Comparison of ENCODE assay signal across 14 mouse cellular contexts in the genomic region with DNA sequence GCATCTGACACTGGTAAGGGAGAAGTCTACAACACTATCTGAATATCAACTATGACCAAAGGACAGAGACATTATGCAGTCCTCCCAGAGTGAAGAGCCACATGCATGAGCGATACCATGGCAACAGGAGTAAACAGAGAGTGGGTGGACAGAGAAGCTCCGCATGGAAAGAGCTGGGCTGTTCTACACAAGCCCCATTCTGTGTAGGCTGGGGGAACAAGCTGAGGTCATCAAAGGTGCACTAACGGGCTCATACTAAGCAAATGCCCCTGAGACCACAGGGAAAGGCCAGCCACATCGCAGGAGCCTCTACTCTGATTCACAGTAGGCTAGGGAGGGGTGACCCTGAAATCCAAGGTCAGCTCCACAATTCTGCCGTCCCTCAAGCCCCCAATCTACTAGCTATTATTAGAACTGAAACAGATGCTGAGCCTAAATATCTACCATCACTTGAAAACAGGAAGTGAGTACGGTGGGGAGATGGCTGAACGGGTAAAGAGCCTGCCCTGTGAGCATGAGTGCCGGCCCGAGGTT. TPM values are rescaled to one million over a fixed set of nuclear protein-coding genes. Genes with fewer than 3 reads are reported as not detected.
DNase-seq lines count a peak whose midpoint lies in the region; ATAC-seq and TF ChIP-seq lines count a peak whose summit lies in the region.
"Had no signal": no experiment of that assay in that cellular context is flagged by ENCODE, and none has a peak within 500 bp of the region (broad histone marks: within the 10 kb centered on the region; RNA-seq: fewer than 3 reads in every experiment).

No protein-coding gene starts in this region.

- no peak for TF ChIP-seq CTCF in MEL (IDR thresholded peaks at IDR 0.05 in 2 of 3, conservative IDR thresholded peaks at IDR 0.05 in 1 of 3; ENCODE audit: control insufficient read depth in 1 of 3, insufficient read depth in 1 of 3, low read depth in 2 of 3, low read length in 3 of 3, poor library complexity in 1 of 3, severe bottlenecking in 1 of 3)

- H3K4me2 ChIP-seq in heart, embryonic 12.5 days: peak overlapping the region; percentile 36
- peak overlapping the region; percentile 46 for H3K4me2 ChIP-seq in lung, embryonic 15.5 days
- H3K4me2 ChIP-seq: liver, embryonic 12.5 days had no signal

- WGBS in heart, embryonic 12.5 days: 26% methylated on average over 9 of the region's 9 CpGs
- 44% methylated on average over 9 of the region's 9 CpGs for WGBS in lung, embryonic 15.5 days

- DNase-seq in heart, postnatal 14 days: no peak
- DNase-seq in lung, postnatal 25 days (ENCODE audit: low spot score): no peak
- peak; percentile 45 for DNase-seq in MEL (ENCODE audit: low read depth, low spot score)
- no peak for DNase-seq in gastrocnemius, adult 18-20 months (ENCODE audit: low spot score)
- DNase-seq in thymus, postnatal 10 days (ENCODE audit: low spot score in 2 of 2): no peak
- DNase-seq: adrenal gland, adult 8-10 months; cerebellum, adult 2 months; kidney, adult 8-10 months; thymus, postnatal 25 days had no signal

- no peak for ATAC-seq in heart, embryonic 12.5 days (ENCODE audit: insufficient number of reproducible peaks, low FRiP score)
- no peak for ATAC-seq in lung, embryonic 15.5 days (ENCODE audit: borderline replicate concordance, extremely low read depth, low FRiP score, low TSS enrichment)
- peak; percentile 24 for ATAC-seq in megakaryocyte progenitor cell, adult 5-6 weeks (replicated peaks; ENCODE audit: poor library complexity)
- ATAC-seq: liver, embryonic 12.5 days had no signal

- 0 out of 2 replicates have a peak overlapping the region, but pooled peaks have one; percentile 34 for H3K9ac ChIP-seq in heart, embryonic 12.5 days
- H3K9ac ChIP-seq in lung, embryonic 15.5 days: no peak overlapping the region
- no peak overlapping the region for H3K9ac ChIP-seq in MEL (ENCODE audit: control insufficient read depth, low read depth, low read length, poor library complexity, severe bottlenecking)
- H3K9ac ChIP-seq: liver, embryonic 12.5 days had no signal

- TF ChIP-seq EP300 in MEL (IDR thresholded peaks at IDR 0.05; ENCODE audit: low read depth in 1 of 2, low read length in 2 of 2): no peak

- H3K4me1 ChIP-seq in heart, embryonic 12.5 days (replicated peaks): peaks cover 62% of the 10 kb centered on the region
- H3K4me1 ChIP-seq in lung, embryonic 15.5 days: peaks cover 38% of the 10 kb centered on the region
- H3K4me1 ChIP-seq in MEL (ENCODE audit: control insufficient read depth in 1 of 2, insufficient read depth in 2 of 2, low read length in 2 of 2): peaks cover 3 to 29% of the 10 kb centered on the region in 2 experiments

- no peak for TF ChIP-seq POLR2A in MEL (IDR thresholded peaks at IDR 0.05; ENCODE audit: control insufficient read depth in 1 of 2, insufficient read depth in 1 of 2, low read depth in 1 of 2, low read length in 2 of 2, poor library complexity in 1 of 2)

- H3K27ac ChIP-seq in heart, embryonic 12.5 days (ENCODE audit: poor library complexity, severe bottlenecking): peak overlapping the region; percentile 57
- peak overlapping the region; percentile 87 for H3K27ac ChIP-seq in lung, embryonic 15.5 days
- H3K27ac ChIP-seq in MEL (ENCODE audit: control insufficient read depth, low read depth, low read length): no peak overlapping the region
- H3K27ac ChIP-seq: liver, embryonic 12.5 days had no signal

- no peaks in the 10 kb centered on the region for H3K9me3 ChIP-seq in heart, embryonic 12.5 days (replicated peaks)
- no peaks in the 10 kb centered on the region for H3K9me3 ChIP-seq in lung, embryonic 15.5 days
- no peaks in the 10 kb centered on the region for H3K9me3 ChIP-seq in MEL (replicated peaks; ENCODE audit: insufficient read depth, low read length)
- H3K9me3 ChIP-seq: liver, embryonic 12.5 days had no signal

- H3K4me3 ChIP-seq in heart, embryonic 12.5 days: no peak overlapping the region
- no peak overlapping the region for H3K4me3 ChIP-seq in lung, embryonic 15.5 days
- H3K4me3 ChIP-seq in MEL (ENCODE audit: control insufficient read depth in 1 of 2, insufficient read depth in 1 of 2, low read depth in 2 of 2, low read length in 2 of 2): no peak overlapping the region
- H3K4me3 ChIP-seq: liver, embryonic 12.5 days; myocyte had no signal

- H3K79me2 ChIP-seq in MEL (ENCODE audit: control insufficient read depth, insufficient read depth, low read length, poor library complexity): no peaks in the 10 kb centered on the region; the same call in 1 of the 2 replicates

- no peaks in the 10 kb centered on the region for H3K27me3 ChIP-seq in heart, embryonic 12.5 days (replicated peaks)
- no peaks in the 10 kb centered on the region for H3K27me3 ChIP-seq in lung, embryonic 15.5 days
- H3K27me3 ChIP-seq in MEL (ENCODE audit: control insufficient read depth in 1 of 2, insufficient read depth in 2 of 2, low read length in 2 of 2): no peaks in the 10 kb centered on the region
- H3K27me3 ChIP-seq: liver, embryonic 12.5 days had no signal

- intact Hi-C loops in heart, postnatal 14 days (cut with DNase I): no loop called here

- H3K36me3 ChIP-seq in heart, embryonic 12.5 days: peaks cover 46% of the 10 kb centered on the region
- peaks cover 57% of the 10 kb centered on the region for H3K36me3 ChIP-seq in lung, embryonic 15.5 days
- H3K36me3 ChIP-seq in MEL (ENCODE audit: control insufficient read depth in 1 of 2, insufficient read depth in 2 of 2, low read length in 2 of 2): peaks cover 0 to 18% of the 10 kb centered on the region in 2 experiments; a peak in 3 of 4 replicates

- no peak for TF ChIP-seq RAD21 in MEL (IDR thresholded peaks at IDR 0.05; ENCODE audit: low read depth, low read length)

TF ChIP-seq in MEL, 35 proteins besides CTCF, POLR2A, EP300 and RAD21:
- no peak for TF ChIP-seq ZNF384 (IDR thresholded peaks at IDR 0.05; ENCODE audit: low read depth, low read length)
- TF ChIP-seq ELF1 (IDR thresholded peaks at IDR 0.05; ENCODE audit: low read depth, low read length): 0 out of 2 replicates have a peak, but pooled peaks have one; percentile 17
- no peak for TF ChIP-seq POLR2AphosphoS2 (IDR thresholded peaks at IDR 0.05; ENCODE audit: low read length)
- TF ChIP-seq TBP (IDR thresholded peaks at IDR 0.05; ENCODE audit: low read depth, low read length): 0 out of 2 replicates have a peak, but pooled peaks have one; percentile 42
- TF ChIP-seq ETS1 (IDR thresholded peaks at IDR 0.05; ENCODE audit: low read depth, low read length): no peak

RNA-seq across cellular contexts. Expression of gene Wdr91, which starts 8.7 kb away (rescaled TPM):
- 10.7 and 12.6 TPM in 2 replicates for polyA plus RNA-seq in heart, embryonic 12.5 days (2016; fragmentation: Nextera tagmentation; extraction: Ambion mirVana)
- total RNA-seq in heart, postnatal 14 days (2021): 10 to 100 TPM; 13.3 to 15.9 TPM
- 15.8 and 17.2 TPM in 2 replicates for polyA plus RNA-seq in lung, embryonic 15.5 days (2015; fragmentation: Nextera tagmentation; extraction: Ambion mirVana)
- total RNA-seq in MEL (2012; rRNA removed): 11.7 and 13.7 TPM in 2 replicates
- polyA plus RNA-seq in MEL (2012; ENCODE audit: insufficient read depth in 1 of 2, insufficient read length in 2 of 2, low read depth in 1 of 2, low replicate concordance in 2 of 2, missing spikeins in 1 of 2): 10 to 100 TPM in 1 of 2 experiments, not detected in 1; 24.1 TPM
- 5.8 and 6.1 TPM in 2 replicates for total RNA-seq in megakaryocyte progenitor cell, adult 5-6 weeks (2015)
- 20.5 and 22.7 TPM in 2 replicates for total RNA-seq in megakaryocyte progenitor cell, adult 5-6 weeks (2017)
- total RNA-seq in gastrocnemius, adult 18-20 months (2021): 1 to 10 TPM; 4.7 to 6.4 TPM

RNA-seq across cellular contexts. Expression of gene Stra8, which starts 18.0 kb away (rescaled TPM):
- polyA plus RNA-seq in heart, embryonic 12.5 days (2016; fragmentation: Nextera tagmentation; extraction: Ambion mirVana): not detected in 2 replicates
- not detected for total RNA-seq in heart, postnatal 14 days (2021)
- not detected in 2 replicates for polyA plus RNA-seq in lung, embryonic 15.5 days (2015; fragmentation: Nextera tagmentation; extraction: Ambion mirVana)
- total RNA-seq in MEL (2012; rRNA removed): not detected in 2 replicates
- not detected for polyA plus RNA-seq in MEL (2012; ENCODE audit: insufficient read depth in 1 of 2, insufficient read length in 2 of 2, low read depth in 1 of 2, low replicate concordance in 2 of 2, missing spikeins in 1 of 2)
- not detected in 2 replicates for total RNA-seq in megakaryocyte progenitor cell, adult 5-6 weeks (2015)
- not detected in 2 replicates for total RNA-seq in megakaryocyte progenitor cell, adult 5-6 weeks (2017)
- total RNA-seq in gastrocnemius, adult 18-20 months (2021): not detected
- total RNA-seq: adrenal gland, adult 8-10 months had no signal
- polyA plus RNA-seq: cerebellum, adult 2 months; liver, embryonic 12.5 days; myocyte had no signal

RNA-seq across cellular contexts. Expression of gene Cyren, which starts 24.1 kb away (rescaled TPM):
- 9.7 and 11.2 TPM in 2 replicates for polyA plus RNA-seq in heart, embryonic 12.5 days (2016; fragmentation: Nextera tagmentation; extraction: Ambion mirVana)
- total RNA-seq in heart, postnatal 14 days (2021): 1 to 10 TPM; 5.9 to 7.1 TPM
- polyA plus RNA-seq in lung, embryonic 15.5 days (2015; fragmentation: Nextera tagmentation; extraction: Ambion mirVana): 21.6 and 22.4 TPM in 2 replicates
- 9.4 and 10.1 TPM in 2 replicates for total RNA-seq in MEL (2012; rRNA removed)
- 10 to 100 TPM in 1 of 2 experiments, not detected in 1; 15.9 TPM for polyA plus RNA-seq in MEL (2012; ENCODE audit: insufficient read depth in 1 of 2, insufficient read length in 2 of 2, low read depth in 1 of 2, low replicate concordance in 2 of 2, missing spikeins in 1 of 2)
- 5.1 and 5.6 TPM in 2 replicates for total RNA-seq in megakaryocyte progenitor cell, adult 5-6 weeks (2015)
- total RNA-seq in megakaryocyte progenitor cell, adult 5-6 weeks (2017): 2.5 and 2.9 TPM in 2 replicates
- 1 to 10 TPM; 2.8 to 3.7 TPM for total RNA-seq in gastrocnemius, adult 18-20 months (2021)

RNA-seq across cellular contexts. Expression of gene Tmem140, which starts 39.0 kb away (rescaled TPM):
- 1.1 and 1.2 TPM in 2 replicates for polyA plus RNA-seq in heart, embryonic 12.5 days (2016; fragmentation: Nextera tagmentation; extraction: Ambion mirVana)
- 10 to 100 TPM; 19.4 to 28.1 TPM for total RNA-seq in heart, postnatal 14 days (2021)
- 4.9 and 5.4 TPM in 2 replicates for polyA plus RNA-seq in lung, embryonic 15.5 days (2015; fragmentation: Nextera tagmentation; extraction: Ambion mirVana)
- total RNA-seq in MEL (2012; rRNA removed): 2.5 TPM in 2 replicates
- 1 to 10 TPM in 1 of 2 experiments, not detected in 1; 4.0 TPM for polyA plus RNA-seq in MEL (2012; ENCODE audit: insufficient read depth in 1 of 2, insufficient read length in 2 of 2, low read depth in 1 of 2, low replicate concordance in 2 of 2, missing spikeins in 1 of 2)
- total RNA-seq in megakaryocyte progenitor cell, adult 5-6 weeks (2015): 0.10 and 1.2 TPM in 2 replicates
- total RNA-seq in megakaryocyte progenitor cell, adult 5-6 weeks (2017): 0.33 and 0.88 TPM in 2 replicates
- 10 to 100 TPM; 30.5 to 42.8 TPM for total RNA-seq in gastrocnemius, adult 18-20 months (2021)
